Mouse (Mus musculus): ENCODE data around the gene Dtd1. TPM values are rescaled to one million over a fixed set of nuclear protein-coding genes. Genes with fewer than 3 reads are reported as not detected.

Dtd1 gene
- polyA plus RNA-seq, 1 experiment from 2014 or later: 178 TPM

GRCm38 (mm10) chr2:144598006-144598405 lies 1.7 kb upstream of the Dtd1 start:
- no peak overlapping the region for H3K4me3 ChIP-seq (ENCODE audit: low read depth, low read length)
- no peak overlapping the region for H3K27ac ChIP-seq (ENCODE audit: low read length)
- 66% methylated on average over 2 of the region's 2 CpGs for WGBS
- no peak for ATAC-seq
- H3K36me3 ChIP-seq (ENCODE audit: control insufficient read depth, insufficient read depth, low read length): no peaks in the 10 kb centered on the region
- H3K9ac ChIP-seq (ENCODE audit: low read depth, low read length): no peak overlapping the region
- no peak overlapping the region for H3K4me2 ChIP-seq (ENCODE audit: low read length)
- H3K27me3 ChIP-seq (ENCODE audit: control insufficient read depth, insufficient read depth, low read depth, low read length): no peaks in the 10 kb centered on the region
- H3K4me1 ChIP-seq (ENCODE audit: control insufficient read depth, insufficient read depth, low read length): peaks cover 10% of the 10 kb centered on the region
- no peaks in the 10 kb centered on the region for H3K9me3 ChIP-seq (replicated peaks; ENCODE audit: control insufficient read depth, low read length, poor library complexity, severe bottlenecking)

GRCm38 (mm10) chr2:144601576-144601975 lies 1.9 kb downstream of the Dtd1 start:
- H3K9me3 ChIP-seq (replicated peaks; ENCODE audit: control insufficient read depth, low read length, poor library complexity, severe bottlenecking): no peaks in the 10 kb centered on the region; the same call in 1 of the 2 replicates
- H3K36me3 ChIP-seq (ENCODE audit: control insufficient read depth, insufficient read depth, low read length): 0 out of 2 replicates have a peak, but pooled peaks cover 13% of the 10 kb centered on the region
- H3K27me3 ChIP-seq (ENCODE audit: control insufficient read depth, insufficient read depth, low read depth, low read length): no peaks in the 10 kb centered on the region
- H3K4me1 ChIP-seq (ENCODE audit: control insufficient read depth, insufficient read depth, low read length): peaks cover 3% of the 10 kb centered on the region; the same call in 1 of the 2 replicates
- no peak for ATAC-seq
- H3K4me2 ChIP-seq (ENCODE audit: low read length): no peak overlapping the region
- H3K9ac ChIP-seq (ENCODE audit: low read depth, low read length): no peak overlapping the region
- no peak overlapping the region for H3K27ac ChIP-seq (ENCODE audit: low read length)
- no peak overlapping the region for H3K4me3 ChIP-seq (ENCODE audit: low read depth, low read length)
- WGBS: 88% methylated on average over 1 of the region's 1 CpGs

- Histone ChIP-seq H3K4me3 (ENCODE audit: low read depth, low read length) (no peak overlapping the region), H3K4me1 (ENCODE audit: control insufficient read depth, insufficient read depth, low read length) (no peaks in the 10 kb centered on the region), H3K27ac (ENCODE audit: low read length) (no peak overlapping the region), H3K4me2 (ENCODE audit: low read length) (no peak overlapping the region), H3K36me3 (ENCODE audit: control insufficient read depth, insufficient read depth, low read length) (peaks cover 2% of the 10 kb centered on the region; the same call in 1 of the 2 replicates), H3K9ac (ENCODE audit: low read depth, low read length) (no peak overlapping the region), H3K9me3 (replicated peaks; ENCODE audit: control insufficient read depth, low read length, poor library complexity, severe bottlenecking) (peaks cover 2% of the 10 kb centered on the region; the same call in 1 of the 2 replicates), H3K27me3 (ENCODE audit: control insufficient read depth, insufficient read depth, low read depth, low read length) (no peaks in the 10 kb centered on the region)
- 96% methylated on average over 6 of the region's 6 CpGs for WGBS
- no peak for ATAC-seq
These were observed 14.3 kb downstream of the Dtd1 start for GRCm38 (mm10) chr2:144613956-144614355.

- Histone ChIP-seq H3K4me3 (ENCODE audit: low read depth, low read length) (no peak overlapping the region), H3K27me3 (ENCODE audit: control insufficient read depth, insufficient read depth, low read depth, low read length) (no peaks in the 10 kb centered on the region), H3K4me2 (ENCODE audit: low read length) (no peak overlapping the region), H3K4me1 (ENCODE audit: control insufficient read depth, insufficient read depth, low read length) (no peaks in the 10 kb centered on the region), H3K27ac (ENCODE audit: low read length) (no peak overlapping the region), H3K9ac (ENCODE audit: low read depth, low read length) (no peak overlapping the region), H3K36me3 (ENCODE audit: control insufficient read depth, insufficient read depth, low read length) (peaks cover 3% of the 10 kb centered on the region), H3K9me3 (replicated peaks; ENCODE audit: control insufficient read depth, low read length, poor library complexity, severe bottlenecking) (0 out of 2 replicates have a peak, but pooled peaks cover 2% of the 10 kb centered on the region)
- 92% methylated on average over 16 of the region's 16 CpGs for WGBS
- ATAC-seq: no peak
These were observed 17.6 kb downstream of the Dtd1 start for GRCm38 (mm10) chr2:144617074-144617874.

DNA sequence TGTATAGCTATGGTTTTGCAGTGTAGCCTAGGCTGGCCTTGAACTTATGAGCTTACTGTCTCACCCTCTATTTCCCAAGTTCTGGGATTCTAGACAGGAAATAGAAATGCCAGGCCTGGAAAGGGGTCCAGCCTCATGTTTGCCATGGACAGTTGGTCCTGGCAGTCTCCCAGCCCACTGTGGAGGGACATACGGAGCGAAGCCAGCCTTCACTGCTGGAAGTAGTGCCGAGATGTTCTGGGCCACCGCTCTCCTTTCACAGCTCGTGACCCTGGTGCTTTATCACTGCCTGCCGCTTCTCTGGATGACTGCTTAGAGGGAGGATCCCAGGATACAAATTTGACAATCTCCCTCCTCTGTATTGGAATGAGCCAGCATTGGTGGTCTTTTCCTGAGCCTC lies 21.8 kb downstream of the Dtd1 start:
- WGBS: 41% methylated on average over 6 of the region's 6 CpGs
- Histone ChIP-seq H3K27ac (ENCODE audit: low read length) (no peak overlapping the region), H3K27me3 (ENCODE audit: control insufficient read depth, insufficient read depth, low read depth, low read length) (no peaks in the 10 kb centered on the region), H3K4me3 (ENCODE audit: low read depth, low read length) (no peak overlapping the region), H3K9me3 (replicated peaks; ENCODE audit: control insufficient read depth, low read length, poor library complexity, severe bottlenecking) (no peaks in the 10 kb centered on the region), H3K36me3 (ENCODE audit: control insufficient read depth, insufficient read depth, low read length) (peaks cover 14% of the 10 kb centered on the region), H3K4me1 (ENCODE audit: control insufficient read depth, insufficient read depth, low read length) (no peaks in the 10 kb centered on the region), H3K9ac (ENCODE audit: low read depth, low read length) (no peak overlapping the region), H3K4me2 (ENCODE audit: low read length) (no peak overlapping the region)
- ATAC-seq: no peak

DNA sequence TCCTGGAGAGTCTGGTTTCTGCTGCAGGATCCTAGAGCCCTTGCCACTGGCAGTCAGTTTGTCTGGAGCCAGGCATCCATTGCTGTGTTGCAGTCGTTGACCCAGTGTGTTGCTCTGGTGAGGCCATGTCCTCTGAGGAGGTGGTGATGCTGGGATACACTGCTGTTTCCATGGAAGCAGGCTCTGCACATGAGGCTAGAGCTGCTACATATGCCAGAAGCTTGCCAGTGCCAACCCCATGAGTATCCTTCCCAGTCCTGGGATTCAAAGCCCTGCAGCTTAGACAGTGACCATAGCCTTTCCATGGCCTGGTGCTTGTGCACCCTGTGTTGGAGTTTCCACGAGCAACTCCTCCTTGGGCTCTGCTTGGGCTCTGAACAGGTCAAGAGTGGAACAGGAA lies 33.9 kb downstream of the Dtd1 start:
- no peak overlapping the region for H3K4me3 ChIP-seq (ENCODE audit: low read depth, low read length)
- no peaks in the 10 kb centered on the region for H3K9me3 ChIP-seq (replicated peaks; ENCODE audit: control insufficient read depth, low read length, poor library complexity, severe bottlenecking)
- no peak overlapping the region for H3K4me2 ChIP-seq (ENCODE audit: low read length)
- 86% methylated on average over 2 of the region's 2 CpGs for WGBS
- no peaks in the 10 kb centered on the region for H3K4me1 ChIP-seq (ENCODE audit: control insufficient read depth, insufficient read depth, low read length)
- no peak overlapping the region for H3K27ac ChIP-seq (ENCODE audit: low read length)
- no peak for ATAC-seq
- no peaks in the 10 kb centered on the region for H3K27me3 ChIP-seq (ENCODE audit: control insufficient read depth, insufficient read depth, low read depth, low read length)
- H3K36me3 ChIP-seq (ENCODE audit: control insufficient read depth, insufficient read depth, low read length): peaks cover 3% of the 10 kb centered on the region; the same call in 1 of the 2 replicates
- H3K9ac ChIP-seq (ENCODE audit: low read depth, low read length): no peak overlapping the region

DNA sequence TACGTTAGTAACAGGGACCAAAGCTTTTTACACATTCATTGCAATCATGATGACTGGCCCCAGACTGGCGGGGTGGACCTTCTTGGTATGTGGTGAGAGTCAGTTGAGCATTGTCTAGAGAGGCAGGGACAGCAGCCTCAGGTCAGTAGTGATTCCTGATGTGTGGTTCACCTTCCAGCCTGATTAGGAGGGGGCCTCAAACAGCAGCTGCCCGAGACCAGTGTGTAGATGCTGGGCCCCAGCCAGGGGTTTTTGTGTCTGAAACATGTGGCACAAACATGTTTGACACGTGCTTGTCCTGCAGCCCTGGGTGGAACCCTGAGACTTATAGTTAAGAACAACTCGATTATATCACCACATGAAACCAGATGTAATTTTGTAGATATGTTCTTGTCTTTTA lies 34.5 kb downstream of the Dtd1 start:
- Histone ChIP-seq H3K27me3 (ENCODE audit: control insufficient read depth, insufficient read depth, low read depth, low read length) (no peaks in the 10 kb centered on the region), H3K4me3 (ENCODE audit: low read depth, low read length) (no peak overlapping the region), H3K27ac (ENCODE audit: low read length) (no peak overlapping the region), H3K9me3 (replicated peaks; ENCODE audit: control insufficient read depth, low read length, poor library complexity, severe bottlenecking) (no peaks in the 10 kb centered on the region), H3K36me3 (ENCODE audit: control insufficient read depth, insufficient read depth, low read length) (peaks cover 3% of the 10 kb centered on the region; the same call in 1 of the 2 replicates), H3K4me2 (ENCODE audit: low read length) (no peak overlapping the region), H3K4me1 (ENCODE audit: control insufficient read depth, insufficient read depth, low read length) (no peaks in the 10 kb centered on the region), H3K9ac (ENCODE audit: low read depth, low read length) (no peak overlapping the region)
- no peak for ATAC-seq
- 77% methylated on average over 5 of the region's 5 CpGs for WGBS

- WGBS: 70% methylated on average over 2 of the region's 2 CpGs
- ATAC-seq: no peak
- H3K9ac ChIP-seq (ENCODE audit: low read depth, low read length): no peak overlapping the region
- H3K4me3 ChIP-seq (ENCODE audit: low read depth, low read length): no peak overlapping the region
- H3K27ac ChIP-seq (ENCODE audit: low read length): no peak overlapping the region
- H3K9me3 ChIP-seq (replicated peaks; ENCODE audit: control insufficient read depth, low read length, poor library complexity, severe bottlenecking): no peaks in the 10 kb centered on the region
- no peak overlapping the region for H3K4me2 ChIP-seq (ENCODE audit: low read length)
- no peaks in the 10 kb centered on the region for H3K27me3 ChIP-seq (ENCODE audit: control insufficient read depth, insufficient read depth, low read depth, low read length)
- peaks cover 3% of the 10 kb centered on the region; the same call in 1 of the 2 replicates for H3K36me3 ChIP-seq (ENCODE audit: control insufficient read depth, insufficient read depth, low read length)
- H3K4me1 ChIP-seq (ENCODE audit: control insufficient read depth, insufficient read depth, low read length): no peaks in the 10 kb centered on the region
These were observed 35.0 kb downstream of the Dtd1 start for GRCm38 (mm10) chr2:144634729-144635128.

- 17% methylated on average over 5 of the region's 5 CpGs for WGBS
- H3K4me2 ChIP-seq (ENCODE audit: low read length): no peak overlapping the region
- H3K27me3 ChIP-seq (ENCODE audit: control insufficient read depth, insufficient read depth, low read depth, low read length): no peaks in the 10 kb centered on the region
- H3K4me3 ChIP-seq (ENCODE audit: low read depth, low read length): no peak overlapping the region
- no peaks in the 10 kb centered on the region for H3K4me1 ChIP-seq (ENCODE audit: control insufficient read depth, insufficient read depth, low read length)
- no peak overlapping the region for H3K9ac ChIP-seq (ENCODE audit: low read depth, low read length)
- H3K36me3 ChIP-seq (ENCODE audit: control insufficient read depth, insufficient read depth, low read length): peaks cover 3% of the 10 kb centered on the region; the same call in 1 of the 2 replicates
- H3K27ac ChIP-seq (ENCODE audit: low read length): no peak overlapping the region
- H3K9me3 ChIP-seq (replicated peaks; ENCODE audit: control insufficient read depth, low read length, poor library complexity, severe bottlenecking): no peaks in the 10 kb centered on the region
- peak; percentile 81 for ATAC-seq
These were observed 36.1 kb downstream of the Dtd1 start for GRCm38 (mm10) chr2:144635644-144636320.

All from midbrain, embryonic 16.5 days (tissue).